Mouse (Mus musculus): ENCODE data around the gene Ppp1r9a. TPM values are rescaled to one million over a fixed set of nuclear protein-coding genes. Genes with fewer than 3 reads are reported as not detected.

The Ppp1r9a gene
- polyA plus RNA-seq, 1 experiment from 2014 or later, result 3.0 TPM

DNA sequence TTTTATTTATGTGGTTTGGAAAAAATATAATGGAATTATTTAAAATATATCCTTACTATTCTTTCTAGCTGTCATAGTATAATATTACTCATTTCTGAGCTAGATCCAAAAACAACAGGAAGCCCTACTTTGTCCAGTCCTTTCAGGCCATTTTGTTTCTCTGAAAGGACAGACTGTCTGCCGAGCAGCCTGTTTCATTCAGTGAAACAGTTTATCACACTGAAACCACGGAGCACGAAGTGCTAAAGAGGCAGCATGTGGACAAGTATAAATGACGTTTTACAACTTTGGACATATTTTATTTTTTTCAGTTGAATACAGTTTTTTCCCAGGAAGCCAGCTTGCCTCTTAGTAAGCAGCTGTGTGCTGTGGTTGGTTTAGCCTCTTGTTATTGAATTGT, 181.2 kb downstream of the Ppp1r9a start:
- no peaks in the 10 kb centered on the region for H3K9me3 ChIP-seq (replicated peaks)
- WGBS (ENCODE audit: insufficient replicate concordance), result 38% methylated on average over 4 of the region's 4 CpGs
- H3K4me2 ChIP-seq, result no peak overlapping the region
- no peak overlapping the region for H3K9ac ChIP-seq
- no peak overlapping the region for H3K27ac ChIP-seq (replicated peaks)
- no peak for ATAC-seq (ENCODE audit: insufficient read depth)
- no peaks in the 10 kb centered on the region for H3K36me3 ChIP-seq (replicated peaks)
- peaks cover 7% of the 10 kb centered on the region for H3K4me1 ChIP-seq (replicated peaks)
- no peak overlapping the region for H3K4me3 ChIP-seq (replicated peaks)
- H3K27me3 ChIP-seq, result no peaks in the 10 kb centered on the region

DNA sequence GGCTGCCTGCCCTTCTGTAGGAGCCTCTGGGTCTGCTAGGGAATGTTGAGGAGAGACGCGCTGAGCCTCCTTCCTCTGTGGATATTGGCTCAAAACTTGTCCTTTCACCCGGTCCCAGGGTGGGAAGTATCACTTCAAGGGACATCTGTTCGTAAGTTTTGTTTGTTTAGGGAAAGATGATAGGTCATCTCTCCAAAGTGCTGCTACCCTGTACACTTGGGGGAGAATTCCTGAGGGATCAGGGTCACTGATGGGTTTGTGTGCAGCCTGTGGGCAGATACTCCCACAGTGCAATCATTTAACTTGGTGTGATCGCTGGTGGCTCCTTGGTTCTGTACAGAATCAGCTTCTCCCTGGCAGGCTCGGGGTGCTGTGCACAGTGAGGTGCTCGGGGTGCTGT, 189.2 kb downstream of the Ppp1r9a start:
- H3K27me3 ChIP-seq, result no peaks in the 10 kb centered on the region
- no peaks in the 10 kb centered on the region for H3K4me1 ChIP-seq (replicated peaks)
- H3K36me3 ChIP-seq (replicated peaks), result no peaks in the 10 kb centered on the region
- H3K4me2 ChIP-seq, result no peak overlapping the region
- 68% methylated on average over 7 of the region's 7 CpGs for WGBS (ENCODE audit: insufficient replicate concordance)
- no peak overlapping the region for H3K9ac ChIP-seq
- ATAC-seq (ENCODE audit: insufficient read depth), result no peak
- H3K4me3 ChIP-seq (replicated peaks), result no peak overlapping the region
- H3K27ac ChIP-seq (replicated peaks), result no peak overlapping the region
- no peaks in the 10 kb centered on the region for H3K9me3 ChIP-seq (replicated peaks)

DNA sequence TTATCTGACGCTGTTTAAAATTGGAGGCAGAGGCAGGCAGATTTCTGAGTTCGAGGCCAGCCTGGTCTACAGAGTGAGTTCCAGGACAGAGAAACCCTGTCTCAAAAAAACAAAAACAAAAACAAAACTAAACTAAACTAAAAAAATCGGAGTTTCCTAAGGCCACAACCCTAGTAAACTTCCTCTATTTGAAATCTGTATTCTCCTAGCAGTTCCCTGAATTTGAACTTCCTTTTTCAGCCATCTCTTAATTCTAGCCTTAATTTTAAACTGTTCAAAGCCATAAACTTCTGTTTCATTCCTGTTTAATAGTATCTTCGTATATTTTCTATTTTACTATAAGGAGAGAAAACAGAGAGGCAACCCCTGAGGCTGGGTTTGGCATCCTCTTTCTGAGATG, 190.1 kb downstream of the Ppp1r9a start:
- H3K36me3 ChIP-seq (replicated peaks), result no peaks in the 10 kb centered on the region
- H3K4me2 ChIP-seq, result no peak overlapping the region
- no peaks in the 10 kb centered on the region for H3K27me3 ChIP-seq
- H3K4me1 ChIP-seq (replicated peaks), result no peaks in the 10 kb centered on the region
- no peak overlapping the region for H3K4me3 ChIP-seq (replicated peaks)
- no peaks in the 10 kb centered on the region for H3K9me3 ChIP-seq (replicated peaks)
- no peak overlapping the region for H3K27ac ChIP-seq (replicated peaks)
- ATAC-seq (ENCODE audit: insufficient read depth), result no peak
- H3K9ac ChIP-seq, result no peak overlapping the region
- 44% methylated on average over 4 of the region's 4 CpGs for WGBS (ENCODE audit: insufficient replicate concordance)

DNA sequence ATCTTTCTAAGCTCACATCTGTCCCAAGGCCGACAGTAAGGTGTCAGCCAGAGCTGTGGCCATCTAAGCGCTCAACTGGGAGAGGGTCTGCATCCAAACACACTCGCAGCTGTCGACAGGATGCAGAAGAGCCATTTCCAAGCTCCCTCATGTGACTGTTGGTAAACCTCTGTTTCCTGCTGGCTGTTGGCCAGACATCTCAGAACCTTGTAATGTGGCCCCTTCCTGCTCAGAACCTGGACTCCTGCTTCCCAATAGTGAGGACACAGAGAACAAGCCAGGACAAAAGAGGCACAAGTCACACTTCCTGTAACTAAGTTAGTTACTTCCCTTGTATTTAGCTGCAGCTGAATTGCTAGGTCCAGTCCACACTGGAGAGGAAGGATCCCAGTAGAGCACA, 190.8 kb downstream of the Ppp1r9a start:
- Histone ChIP-seq H3K4me3 (replicated peaks) (no peak overlapping the region), H3K4me2 (no peak overlapping the region), H3K4me1 (replicated peaks) (no peaks in the 10 kb centered on the region), H3K9ac (no peak overlapping the region), H3K36me3 (replicated peaks) (no peaks in the 10 kb centered on the region), H3K27me3 (no peaks in the 10 kb centered on the region), H3K9me3 (replicated peaks) (no peaks in the 10 kb centered on the region), H3K27ac (replicated peaks) (no peak overlapping the region; the same call in 1 of the 2 replicates)
- 24% methylated on average over 4 of the region's 4 CpGs for WGBS (ENCODE audit: insufficient replicate concordance)
- peak; percentile 61 for ATAC-seq (ENCODE audit: insufficient read depth)

DNA sequence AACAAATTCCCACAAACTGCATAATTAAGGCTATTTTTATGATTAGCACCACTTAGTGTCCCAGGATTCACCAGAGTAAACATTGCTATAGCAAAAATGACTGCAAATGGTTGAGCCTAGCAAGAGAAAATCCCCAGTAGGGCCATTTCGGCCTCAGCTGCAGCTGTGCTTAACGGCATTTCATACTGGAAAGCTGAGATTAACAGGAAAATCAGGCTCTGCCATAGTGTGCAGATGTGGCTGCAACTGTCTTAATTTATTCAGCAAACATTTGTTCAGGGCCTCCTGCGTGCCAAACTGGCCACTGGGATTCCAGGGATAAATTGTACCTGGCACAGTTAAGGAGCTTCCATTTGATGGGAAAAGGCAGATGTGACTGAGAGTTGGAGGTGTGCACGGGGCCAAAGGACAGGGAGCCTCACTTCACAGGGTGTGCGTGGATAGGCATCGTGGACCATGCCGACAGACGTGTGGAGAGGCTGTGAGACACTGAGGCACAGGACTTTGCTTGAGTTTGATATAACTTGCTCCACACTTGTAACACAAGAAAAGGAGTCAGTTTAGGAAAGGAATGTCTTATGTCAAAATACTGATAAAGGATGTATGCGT, 192.8 kb downstream of the Ppp1r9a start:
- Histone ChIP-seq H3K9ac (no peak overlapping the region), H3K36me3 (replicated peaks) (no peaks in the 10 kb centered on the region), H3K4me2 (no peak overlapping the region), H3K4me1 (replicated peaks) (no peaks in the 10 kb centered on the region), H3K27me3 (no peaks in the 10 kb centered on the region), H3K27ac (replicated peaks) (no peak overlapping the region), H3K9me3 (replicated peaks) (no peaks in the 10 kb centered on the region), H3K4me3 (replicated peaks) (no peak overlapping the region)
- 74% methylated on average over 9 of the region's 9 CpGs for WGBS (ENCODE audit: insufficient replicate concordance)
- no peak for ATAC-seq (ENCODE audit: insufficient read depth)

DNA sequence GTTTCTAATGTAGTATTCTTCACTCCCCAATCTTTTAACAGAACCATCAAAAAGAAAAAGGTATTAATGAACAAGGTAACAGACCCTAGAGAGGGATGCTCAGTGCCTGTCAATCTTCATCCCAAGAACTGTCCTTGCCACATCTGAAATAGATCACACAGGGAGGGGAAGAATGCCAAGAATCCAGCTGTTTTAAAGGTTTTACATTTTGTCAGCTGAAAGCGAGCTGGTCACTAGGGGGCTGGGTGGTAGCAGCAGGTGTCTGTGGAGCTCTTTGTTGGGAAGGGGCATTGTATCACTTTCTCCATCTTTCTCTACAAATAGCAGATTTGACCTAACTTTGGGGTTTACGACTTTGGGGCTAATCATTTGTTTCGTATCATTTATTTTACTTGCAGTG, 194.6 kb downstream of the Ppp1r9a start:
- H3K4me2 ChIP-seq, result no peak overlapping the region
- WGBS (ENCODE audit: insufficient replicate concordance), result 65% methylated on average over 3 of the region's 3 CpGs

DNA sequence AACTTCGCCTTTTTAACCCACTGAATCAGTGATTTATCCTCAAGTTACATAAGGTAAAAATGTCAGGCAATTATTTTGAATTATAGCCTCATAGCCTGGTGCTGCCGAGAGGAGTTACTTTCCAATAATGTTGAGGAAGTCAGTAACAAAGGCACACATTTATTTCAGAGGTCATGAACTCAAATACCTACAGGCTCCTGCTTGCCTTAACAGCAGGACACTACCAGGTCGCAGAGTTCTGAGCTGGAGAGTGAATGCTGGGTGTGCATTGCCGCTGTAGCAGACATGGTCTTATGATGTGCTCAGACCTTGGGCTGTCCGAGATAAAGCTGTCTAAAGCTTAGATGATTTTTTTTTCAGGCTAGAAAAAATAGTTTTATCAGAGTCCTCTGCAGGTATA, 196.6 kb downstream of the Ppp1r9a start:
- Histone ChIP-seq H3K27ac (replicated peaks) (no peak overlapping the region), H3K4me3 (replicated peaks) (no peak overlapping the region), H3K4me1 (replicated peaks) (peaks cover 7% of the 10 kb centered on the region), H3K9ac (no peak overlapping the region), H3K27me3 (no peaks in the 10 kb centered on the region), H3K9me3 (replicated peaks) (no peaks in the 10 kb centered on the region), H3K4me2 (no peak overlapping the region), H3K36me3 (replicated peaks) (no peaks in the 10 kb centered on the region)
- WGBS (ENCODE audit: insufficient replicate concordance), result 50% methylated on average over 5 of the region's 5 CpGs
- ATAC-seq (ENCODE audit: insufficient read depth), result no peak

More for the DNA sequence above, 194.6 kb downstream of the Ppp1r9a start:
- H3K9ac ChIP-seq, result no peak overlapping the region
- no peak overlapping the region for H3K27ac ChIP-seq (replicated peaks)
- no peaks in the 10 kb centered on the region for H3K9me3 ChIP-seq (replicated peaks)
- H3K27me3 ChIP-seq, result no peaks in the 10 kb centered on the region
- ATAC-seq (ENCODE audit: insufficient read depth), result no peak
- no peak overlapping the region for H3K4me3 ChIP-seq (replicated peaks)
- no peaks in the 10 kb centered on the region for H3K36me3 ChIP-seq (replicated peaks)
- no peaks in the 10 kb centered on the region for H3K4me1 ChIP-seq (replicated peaks)

DNA sequence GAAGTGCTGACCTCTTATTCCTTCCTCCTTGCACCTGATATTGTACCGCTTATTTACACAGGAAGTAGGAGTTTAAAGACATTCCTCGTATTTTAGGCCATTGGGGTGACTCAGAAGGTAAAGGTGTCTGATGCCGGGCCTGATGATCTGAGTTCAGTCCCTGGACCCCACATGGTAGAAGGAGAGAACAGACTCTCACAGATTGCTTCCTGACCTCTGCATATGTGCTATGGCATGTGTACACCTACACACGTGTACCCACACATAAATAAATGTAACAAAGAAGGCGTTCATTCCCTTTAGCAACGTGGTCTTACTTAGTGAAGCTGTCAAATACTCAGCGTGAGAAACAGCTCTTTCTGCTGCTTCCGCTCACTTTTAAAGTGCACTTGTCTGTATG, 197.1 kb downstream of the Ppp1r9a start:
- Histone ChIP-seq H3K9me3 (replicated peaks) (no peaks in the 10 kb centered on the region), H3K4me3 (replicated peaks) (no peak overlapping the region), H3K4me2 (no peak overlapping the region), H3K9ac (no peak overlapping the region), H3K27me3 (no peaks in the 10 kb centered on the region), H3K27ac (replicated peaks) (no peak overlapping the region), H3K36me3 (replicated peaks) (no peaks in the 10 kb centered on the region), H3K4me1 (replicated peaks) (peaks cover 7% of the 10 kb centered on the region)
- no peak for ATAC-seq (ENCODE audit: insufficient read depth)
- WGBS (ENCODE audit: insufficient replicate concordance), result 64% methylated on average over 8 of the region's 8 CpGs

DNA sequence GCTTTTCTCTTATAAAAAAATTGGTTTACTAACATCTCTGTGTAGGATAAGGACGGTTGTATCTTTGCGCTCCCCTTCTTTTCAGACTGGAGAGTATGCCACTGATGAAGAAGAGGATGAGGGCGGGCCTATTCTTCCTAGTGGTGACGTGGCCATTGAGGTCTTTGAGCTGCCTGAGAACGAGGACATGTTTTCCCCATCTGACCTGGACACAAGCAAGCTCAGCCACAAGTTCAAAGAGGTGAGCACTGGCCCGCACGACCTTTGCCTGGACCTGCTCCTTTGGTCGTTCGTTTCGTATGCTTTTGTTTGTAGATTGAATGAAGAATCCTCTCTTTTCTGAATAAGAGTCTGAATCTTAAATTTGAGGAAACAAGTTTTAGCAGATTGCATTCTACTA, 197.6 kb downstream of the Ppp1r9a start:
- Histone ChIP-seq H3K27ac (replicated peaks) (no peak overlapping the region), H3K9me3 (replicated peaks) (no peaks in the 10 kb centered on the region), H3K27me3 (no peaks in the 10 kb centered on the region), H3K4me1 (replicated peaks) (peaks cover 7% of the 10 kb centered on the region), H3K4me2 (no peak overlapping the region), H3K9ac (no peak overlapping the region), H3K36me3 (replicated peaks) (no peaks in the 10 kb centered on the region), H3K4me3 (replicated peaks) (no peak overlapping the region)
- ATAC-seq (ENCODE audit: insufficient read depth), result no peak
- WGBS (ENCODE audit: insufficient replicate concordance), result 73% methylated on average over 10 of the region's 10 CpGs

DNA sequence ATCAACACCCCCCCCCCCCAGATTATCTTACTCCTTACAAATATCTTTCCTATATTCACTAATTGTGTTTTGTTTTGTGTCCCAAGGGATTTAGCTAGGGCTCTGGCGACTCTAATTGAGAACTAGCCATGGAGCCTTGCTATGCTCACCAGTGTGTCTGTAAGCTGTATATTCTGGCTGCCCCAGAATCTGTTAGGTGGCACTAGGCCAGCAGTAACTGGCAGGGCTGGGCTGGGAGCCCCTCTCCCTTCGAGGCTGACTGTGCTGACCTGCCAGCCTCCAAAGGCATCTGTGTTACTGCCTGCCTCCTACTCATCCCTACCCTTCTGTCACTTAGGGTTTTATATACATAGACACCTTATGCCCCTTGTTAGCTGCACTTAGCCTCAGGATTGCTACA, 200.0 kb downstream of the Ppp1r9a start:
- no peaks in the 10 kb centered on the region for H3K9me3 ChIP-seq (replicated peaks)
- ATAC-seq (ENCODE audit: insufficient read depth), result no peak
- H3K36me3 ChIP-seq (replicated peaks), result no peaks in the 10 kb centered on the region
- no peak overlapping the region for H3K27ac ChIP-seq (replicated peaks)
- H3K4me2 ChIP-seq, result no peak overlapping the region
- WGBS (ENCODE audit: insufficient replicate concordance), result 42% methylated on average over 2 of the region's 2 CpGs
- no peak overlapping the region for H3K9ac ChIP-seq
- no peak overlapping the region for H3K4me3 ChIP-seq (replicated peaks)
- no peaks in the 10 kb centered on the region for H3K27me3 ChIP-seq
- H3K4me1 ChIP-seq (replicated peaks), result peaks cover 10% of the 10 kb centered on the region

DNA sequence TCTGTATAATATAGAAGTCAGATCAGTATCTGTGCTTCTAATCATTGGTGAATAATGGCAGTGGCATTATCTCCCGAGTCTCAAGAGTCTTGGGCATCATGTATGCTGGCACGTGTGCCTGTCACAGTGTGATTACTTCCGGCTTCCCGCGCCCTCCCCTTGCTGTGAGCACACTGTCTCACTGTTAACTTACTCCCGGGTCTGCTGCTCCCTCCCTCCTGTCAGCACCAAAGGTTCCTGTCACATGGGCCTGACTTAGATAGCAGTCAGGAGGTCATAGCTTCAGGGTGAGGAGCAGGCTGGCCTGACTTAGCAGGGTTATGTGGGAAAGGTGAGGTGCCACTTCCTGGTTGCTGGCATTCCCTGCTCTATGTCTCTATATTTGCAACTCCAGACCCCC, 201.1 kb downstream of the Ppp1r9a start:
- Histone ChIP-seq H3K4me3 (replicated peaks) (no peak overlapping the region), H3K9me3 (replicated peaks) (no peaks in the 10 kb centered on the region), H3K27ac (replicated peaks) (no peak overlapping the region), H3K4me1 (replicated peaks) (peaks cover 10% of the 10 kb centered on the region), H3K36me3 (replicated peaks) (no peaks in the 10 kb centered on the region), H3K4me2 (no peak overlapping the region), H3K9ac (no peak overlapping the region), H3K27me3 (no peaks in the 10 kb centered on the region)
- 11% methylated on average over 6 of the region's 6 CpGs for WGBS (ENCODE audit: insufficient replicate concordance)
- peak; percentile 49 for ATAC-seq (ENCODE audit: insufficient read depth)

DNA sequence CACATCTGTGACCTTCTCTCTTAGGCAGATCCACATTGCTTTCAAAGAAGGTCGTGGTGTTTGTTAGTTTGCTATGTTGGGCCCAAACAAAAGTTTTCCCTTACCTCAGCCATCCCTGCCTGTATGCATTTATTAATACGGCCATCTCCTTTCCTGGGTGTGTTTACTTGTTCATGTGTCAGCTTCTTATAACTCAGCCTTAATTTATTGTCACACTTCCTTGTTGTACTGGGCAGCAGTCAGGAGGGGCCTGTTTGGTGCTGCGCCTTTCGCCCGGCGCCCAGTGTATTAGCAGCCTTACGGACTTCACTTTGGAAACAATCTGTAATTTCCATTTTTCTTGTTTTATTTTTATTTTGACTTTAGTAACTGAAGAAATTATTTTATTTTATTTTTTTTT, 201.5 kb downstream of the Ppp1r9a start:
- 83% methylated on average over 7 of the region's 7 CpGs for WGBS (ENCODE audit: insufficient replicate concordance)

More for the DNA sequence above, 201.5 kb downstream of the Ppp1r9a start:
- H3K4me1 ChIP-seq (replicated peaks), result peaks cover 10% of the 10 kb centered on the region
- no peaks in the 10 kb centered on the region for H3K27me3 ChIP-seq
- H3K4me3 ChIP-seq (replicated peaks), result no peak overlapping the region
- H3K9me3 ChIP-seq (replicated peaks), result no peaks in the 10 kb centered on the region
- no peak overlapping the region for H3K27ac ChIP-seq (replicated peaks)
- ATAC-seq (ENCODE audit: insufficient read depth), result no peak
- H3K9ac ChIP-seq, result no peak overlapping the region
- H3K4me2 ChIP-seq, result no peak overlapping the region
- H3K36me3 ChIP-seq (replicated peaks), result no peaks in the 10 kb centered on the region

Measured in liver, embryonic 15.5 days (tissue).